Mouse (Mus musculus): ENCODE results near the gene Wee2. TPM values are rescaled to one million over a fixed set of nuclear protein-coding genes. Genes with fewer than 3 reads are reported as not detected.
A peak's percentile ranks its signal among the peaks of the same experiment; 100 is the strongest.

Wee2 gene
- polyA plus RNA-seq, 1 experiment from 2014 or later, result not detected

DNA sequence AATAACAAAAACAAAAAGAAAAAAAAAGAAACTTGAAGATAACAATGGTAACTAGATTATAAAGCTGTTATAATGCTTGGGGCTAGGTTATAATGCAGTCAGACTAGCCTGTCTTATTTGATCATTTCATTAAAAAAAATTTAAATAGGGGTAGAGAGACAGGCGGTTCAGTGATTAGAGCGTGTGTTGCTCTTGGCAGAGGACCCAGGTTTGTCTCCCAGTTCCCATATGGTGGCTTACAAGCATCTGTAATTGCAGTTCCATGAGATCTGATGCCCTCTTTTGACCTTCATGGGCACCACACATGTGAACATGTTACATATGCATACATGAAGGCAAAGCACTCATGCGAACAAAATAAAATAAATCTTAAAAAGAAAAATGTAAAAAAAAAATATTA, 2.4 kb downstream of the Wee2 start:
- no peak for DNase-seq (ENCODE audit: low spot score)
- Histone ChIP-seq H3K9me3 (replicated peaks) (no peaks in the 10 kb centered on the region), H3K4me3 (no peak overlapping the region), H3K27ac (replicated peaks) (no peak overlapping the region), H3K4me1 (no peaks in the 10 kb centered on the region), H3K36me3 (no peaks in the 10 kb centered on the region), H3K27me3 (ENCODE audit: low read depth, poor library complexity, severe bottlenecking) (peaks cover 51% of the 10 kb centered on the region)
- 86% methylated on average over 3 of the region's 3 CpGs for WGBS

DNA sequence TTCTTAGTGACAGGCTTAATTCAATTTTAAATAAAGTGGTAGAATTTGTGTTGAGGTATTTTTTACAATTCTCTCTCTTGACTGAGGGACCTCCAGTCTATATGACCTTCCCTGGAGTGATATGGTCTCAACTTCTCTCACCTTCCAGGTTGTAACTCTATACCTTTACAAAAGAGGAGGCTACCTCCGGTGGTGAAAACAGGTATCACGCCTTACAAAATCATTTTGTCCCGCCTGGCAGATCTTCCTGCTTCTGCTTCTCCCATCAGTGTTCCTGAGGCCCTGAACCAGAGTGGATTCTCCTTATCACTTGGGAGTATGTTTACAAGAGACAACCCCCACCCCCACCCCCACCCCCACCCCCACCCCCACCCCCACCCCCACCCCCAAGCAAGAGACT, 2.9 kb downstream of the Wee2 start:
- Histone ChIP-seq H3K4me3 (no peak overlapping the region), H3K27me3 (ENCODE audit: low read depth, poor library complexity, severe bottlenecking) (peaks cover 46% of the 10 kb centered on the region), H3K9me3 (replicated peaks) (no peaks in the 10 kb centered on the region), H3K4me1 (no peaks in the 10 kb centered on the region), H3K36me3 (no peaks in the 10 kb centered on the region), H3K27ac (replicated peaks) (no peak overlapping the region)
- WGBS, result 39% methylated on average over 3 of the region's 3 CpGs
- no peak for DNase-seq (ENCODE audit: low spot score)

DNA sequence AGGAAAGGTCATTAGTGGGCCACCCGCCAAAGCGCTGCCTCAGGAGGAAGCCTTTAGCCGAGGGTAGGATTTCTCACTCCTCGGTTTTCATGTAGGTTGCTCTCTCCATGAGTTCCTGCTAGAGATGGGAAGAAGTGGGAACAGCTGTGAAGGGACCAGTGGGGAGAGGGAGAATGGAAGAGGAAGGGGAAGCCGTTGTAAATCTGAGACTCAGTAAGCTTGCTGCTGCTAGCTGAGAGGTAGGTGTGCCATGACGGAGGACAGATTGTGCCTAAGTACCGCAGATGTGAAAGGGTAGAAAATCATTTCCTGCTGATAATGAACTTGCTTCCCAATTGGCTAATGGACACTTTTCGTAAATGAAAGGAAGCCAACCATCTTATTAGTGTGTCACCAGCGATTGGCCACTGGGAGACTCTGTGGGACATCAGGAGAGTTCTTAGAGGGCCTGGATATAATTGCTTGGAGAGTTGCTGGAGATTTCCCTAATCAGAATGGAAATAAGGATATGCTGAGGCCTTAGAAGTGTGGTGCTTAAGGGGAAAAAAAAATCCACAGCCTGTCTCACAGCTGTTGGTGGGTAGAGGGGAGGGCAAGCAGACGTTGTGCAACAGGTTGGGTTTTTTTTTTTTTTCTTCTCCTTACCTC, 4.5 kb downstream of the Wee2 start:
- Histone ChIP-seq H3K4me3 (no peak overlapping the region), H3K27ac (replicated peaks) (no peak overlapping the region), H3K4me1 (no peaks in the 10 kb centered on the region), H3K27me3 (ENCODE audit: low read depth, poor library complexity, severe bottlenecking) (peaks cover 31% of the 10 kb centered on the region), H3K9me3 (replicated peaks) (no peaks in the 10 kb centered on the region), H3K36me3 (no peaks in the 10 kb centered on the region)
- 49% methylated on average over 10 of the region's 10 CpGs for WGBS
- DNase-seq (ENCODE audit: low spot score), result no peak

DNA sequence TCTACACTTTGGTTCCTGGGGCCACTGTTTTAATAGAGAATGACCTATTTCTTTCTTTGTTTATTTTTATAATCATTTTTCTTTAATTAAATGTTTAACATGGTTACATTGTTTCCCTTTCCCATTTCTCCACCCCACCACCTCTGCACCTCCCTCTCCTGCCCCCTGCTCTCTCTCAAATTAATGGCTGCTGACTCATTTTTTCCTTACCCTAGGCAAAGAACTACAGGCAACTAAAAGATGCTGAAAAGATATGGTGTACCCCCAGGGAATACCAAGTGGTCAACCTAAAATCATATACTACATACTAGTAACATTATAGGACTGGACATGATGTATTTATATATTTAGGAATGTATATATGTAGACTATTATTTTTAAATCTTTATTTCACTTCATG, 9.7 kb downstream of the Wee2 start:
- H3K4me3 ChIP-seq, result no peak overlapping the region
- H3K36me3 ChIP-seq, result no peaks in the 10 kb centered on the region
- 0 out of 2 replicates have a peak, but pooled peaks cover 5% of the 10 kb centered on the region for H3K27me3 ChIP-seq (ENCODE audit: low read depth, poor library complexity, severe bottlenecking)
- DNase-seq (ENCODE audit: low spot score), result no peak
- H3K4me1 ChIP-seq, result no peaks in the 10 kb centered on the region
- no peak overlapping the region for H3K27ac ChIP-seq (replicated peaks)
- no peaks in the 10 kb centered on the region for H3K9me3 ChIP-seq (replicated peaks)

DNA sequence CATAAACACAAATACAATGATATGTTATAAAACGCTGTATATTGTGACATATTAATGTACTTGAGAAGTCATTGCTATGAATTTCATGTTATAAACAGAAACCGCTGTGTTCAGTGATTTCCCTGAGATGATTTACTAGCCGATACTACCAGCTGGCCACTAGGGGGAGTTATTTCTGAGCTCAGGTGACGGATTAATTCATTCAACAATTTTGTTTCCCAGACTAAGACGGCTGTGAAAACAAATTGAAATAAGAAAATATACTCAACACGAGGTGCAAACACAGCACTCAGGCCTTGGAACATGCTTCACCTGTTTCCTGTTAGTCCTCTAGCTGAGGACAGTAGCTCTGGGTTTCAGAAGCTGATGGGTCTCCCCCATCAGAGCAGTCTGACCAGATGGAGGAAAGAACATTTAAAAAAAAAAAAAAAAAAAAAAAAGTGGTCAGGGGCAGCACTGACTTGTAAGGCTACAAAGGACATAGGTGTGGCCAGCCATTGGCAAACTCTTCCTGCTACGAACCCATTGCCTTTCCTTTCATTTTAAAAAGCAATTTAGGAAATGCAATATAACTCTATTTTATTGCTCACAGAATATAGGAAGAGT, 15.7 kb downstream of the Wee2 start:
- Histone ChIP-seq H3K9me3 (replicated peaks) (no peaks in the 10 kb centered on the region), H3K36me3 (no peaks in the 10 kb centered on the region), H3K4me1 (no peaks in the 10 kb centered on the region), H3K27me3 (ENCODE audit: low read depth, poor library complexity, severe bottlenecking) (no peaks in the 10 kb centered on the region), H3K27ac (replicated peaks) (no peak overlapping the region), H3K4me3 (no peak overlapping the region)
- no peak for DNase-seq (ENCODE audit: low spot score)
- 24% methylated on average over 7 of the region's 7 CpGs for WGBS

DNA sequence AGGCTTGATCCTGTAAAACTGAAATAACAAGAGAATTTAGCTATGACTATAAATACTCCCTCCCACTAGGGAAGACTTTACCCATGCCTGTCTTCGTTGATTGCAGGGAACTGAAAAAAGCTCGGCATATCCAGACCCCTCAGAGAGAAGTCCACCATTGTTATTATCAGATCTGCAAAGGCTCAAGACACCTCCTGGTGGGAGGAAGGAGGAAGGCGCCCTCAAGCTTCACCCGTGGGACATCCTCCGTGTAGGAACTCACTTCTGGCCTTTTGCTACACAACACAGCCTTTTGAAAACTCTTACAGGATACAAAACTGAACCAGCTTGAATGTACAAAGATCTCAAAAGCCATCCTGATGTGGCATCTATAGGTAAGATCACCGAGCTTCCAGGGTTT, 26.8 kb downstream of the Wee2 start:
- DNase-seq (ENCODE audit: low spot score), result no peak
- H3K9me3 ChIP-seq (replicated peaks), result no peaks in the 10 kb centered on the region
- no peaks in the 10 kb centered on the region for H3K27me3 ChIP-seq (ENCODE audit: low read depth, poor library complexity, severe bottlenecking)
- peaks cover 4% of the 10 kb centered on the region for H3K4me1 ChIP-seq
- H3K36me3 ChIP-seq, result no peaks in the 10 kb centered on the region
- WGBS, result 55% methylated on average over 6 of the region's 6 CpGs
- no peak overlapping the region for H3K4me3 ChIP-seq
- H3K27ac ChIP-seq (replicated peaks), result no peak overlapping the region

DNA sequence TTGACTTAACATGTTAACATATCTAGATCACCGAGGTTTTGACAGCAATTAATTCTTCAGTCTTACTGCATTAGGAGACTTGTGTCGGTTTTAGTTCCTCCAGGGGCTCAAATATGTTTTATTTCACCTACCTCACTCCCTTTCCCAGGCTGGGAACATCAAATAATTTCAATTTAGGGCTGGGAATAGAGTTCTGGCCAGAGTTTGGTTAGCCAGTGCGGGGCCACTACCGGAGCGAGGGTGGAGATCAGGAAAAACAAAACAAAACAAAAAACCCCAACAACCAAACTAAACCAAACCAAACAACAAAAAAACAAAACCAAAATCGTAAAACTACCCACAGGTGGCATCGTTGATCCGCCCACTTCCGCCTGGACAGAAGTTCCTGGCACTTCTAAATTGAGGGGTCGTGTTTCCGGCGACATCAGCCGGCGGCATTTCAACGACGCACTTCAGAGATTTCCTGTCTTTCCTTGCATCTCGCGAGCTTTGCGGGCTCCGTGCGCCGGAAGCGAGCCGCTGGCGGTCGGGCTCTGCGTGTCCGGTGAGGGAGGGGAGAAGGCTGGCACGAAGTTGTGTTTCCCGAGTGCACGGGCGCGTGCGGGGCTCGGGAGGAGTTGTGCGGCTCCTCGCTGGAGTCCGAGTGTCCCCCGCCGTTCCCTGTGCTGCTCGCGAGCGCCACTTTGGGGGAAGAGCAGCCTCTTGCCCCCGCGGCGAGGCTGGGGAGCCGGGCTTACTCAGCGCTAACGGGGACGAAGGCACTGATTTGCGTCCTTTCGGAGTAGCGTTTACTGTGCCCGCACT, 32.2 kb downstream of the Wee2 start, which contains the start of gene Ssbp1:
Ssbp1 (plus strand) TSS at position 437 of the 804 bp plus-strand sequence.
- H3K9me3 ChIP-seq (replicated peaks), result no peaks in the 10 kb centered on the region; the same call in 1 of the 2 replicates
- H3K36me3 ChIP-seq, result peaks cover 32% of the 10 kb centered on the region
- peak within 1 kb of the TSS; percentile 97 for H3K27ac ChIP-seq (replicated peaks)
- WGBS, result under 1% methylated on average over 54 of the region's 54 CpGs
- H3K27me3 ChIP-seq (ENCODE audit: low read depth, poor library complexity, severe bottlenecking), result no peaks in the 10 kb centered on the region
- H3K4me3 ChIP-seq, result peak within 1 kb of the TSS; percentile 87
- H3K4me1 ChIP-seq, result peaks cover 20% of the 10 kb centered on the region
- DNase-seq (ENCODE audit: low spot score), result peak; percentile 95

DNA sequence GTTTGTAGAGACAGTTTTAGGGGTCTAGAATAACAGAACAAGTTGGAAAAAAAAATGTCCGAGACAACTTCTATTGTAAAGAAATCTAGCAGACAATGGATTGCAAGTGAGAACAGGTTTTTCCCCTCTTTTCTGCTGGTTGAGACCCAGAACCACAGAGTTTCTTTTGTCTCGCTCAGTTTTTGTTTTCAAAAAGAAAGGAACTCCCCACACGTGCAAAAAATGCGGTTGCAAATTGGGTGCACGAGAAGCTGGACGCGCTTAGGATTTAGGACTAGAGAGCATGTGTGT, 32.8 kb downstream of the Wee2 start:
- WGBS, result 1% methylated on average over 7 of the region's 7 CpGs
- DNase-seq (ENCODE audit: low spot score), result no peak
- Histone ChIP-seq H3K36me3 (peaks cover 37% of the 10 kb centered on the region), H3K4me1 (peaks cover 20% of the 10 kb centered on the region), H3K27ac (replicated peaks) (peak overlapping the region; percentile 97), H3K4me3 (peak overlapping the region; percentile 87), H3K27me3 (ENCODE audit: low read depth, poor library complexity, severe bottlenecking) (no peaks in the 10 kb centered on the region), H3K9me3 (replicated peaks) (no peaks in the 10 kb centered on the region; the same call in 1 of the 2 replicates)

DNA sequence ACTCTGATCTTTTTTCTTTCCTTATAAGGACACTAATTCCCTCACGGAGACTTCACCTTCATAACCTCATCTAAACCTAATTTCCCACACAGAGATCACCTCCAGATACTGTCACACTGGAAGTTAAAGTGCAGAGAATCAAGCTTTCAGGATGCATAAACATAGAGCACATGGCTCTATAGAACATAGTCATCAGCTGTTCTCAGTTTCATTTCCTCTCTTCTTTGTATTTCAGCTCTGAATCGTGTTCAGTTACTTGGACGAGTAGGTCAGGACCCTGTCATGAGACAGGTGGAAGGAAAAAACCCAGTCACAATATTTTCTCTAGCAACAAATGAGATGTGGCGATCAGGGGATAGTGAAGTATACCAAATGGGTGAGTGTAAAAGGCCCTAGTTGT, 37.2 kb downstream of the Wee2 start:
- WGBS, result 96% methylated on average over 4 of the region's 4 CpGs
- H3K9me3 ChIP-seq (replicated peaks), result no peaks in the 10 kb centered on the region; the same call in 1 of the 2 replicates
- H3K4me1 ChIP-seq, result peaks cover 17% of the 10 kb centered on the region
- no peak for DNase-seq (ENCODE audit: low spot score)
- H3K36me3 ChIP-seq, result peaks cover 74% of the 10 kb centered on the region
- no peaks in the 10 kb centered on the region for H3K27me3 ChIP-seq (ENCODE audit: low read depth, poor library complexity, severe bottlenecking)
- no peak overlapping the region for H3K27ac ChIP-seq (replicated peaks)
- H3K4me3 ChIP-seq, result no peak overlapping the region

DNA sequence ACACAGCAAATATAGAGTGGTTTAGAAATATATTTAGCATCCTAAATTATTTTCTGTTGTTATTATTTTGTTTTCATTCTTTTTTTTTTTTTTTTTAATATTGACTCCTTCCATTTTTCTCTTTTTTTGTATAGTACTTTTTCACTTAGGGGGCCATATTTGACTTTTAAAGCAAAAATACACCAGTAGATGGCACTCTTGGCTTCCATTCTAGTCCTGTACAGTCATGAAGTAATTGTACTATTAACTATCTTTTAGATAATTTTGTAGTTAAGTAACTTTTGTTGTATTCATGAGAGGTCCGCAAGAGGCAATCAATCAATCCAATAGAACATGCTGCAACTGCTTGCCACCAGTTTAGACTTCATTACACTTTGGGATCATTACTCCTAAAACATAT, 40.8 kb downstream of the Wee2 start:
- WGBS, result 96% methylated on average over 1 of the region's 1 CpGs
- Histone ChIP-seq H3K27ac (replicated peaks) (no peak overlapping the region), H3K4me1 (no peaks in the 10 kb centered on the region), H3K4me3 (no peak overlapping the region), H3K36me3 (peaks cover 90% of the 10 kb centered on the region), H3K27me3 (ENCODE audit: low read depth, poor library complexity, severe bottlenecking) (no peaks in the 10 kb centered on the region), H3K9me3 (replicated peaks) (no peaks in the 10 kb centered on the region; the same call in 1 of the 2 replicates)
- no peak for DNase-seq (ENCODE audit: low spot score)

DNA sequence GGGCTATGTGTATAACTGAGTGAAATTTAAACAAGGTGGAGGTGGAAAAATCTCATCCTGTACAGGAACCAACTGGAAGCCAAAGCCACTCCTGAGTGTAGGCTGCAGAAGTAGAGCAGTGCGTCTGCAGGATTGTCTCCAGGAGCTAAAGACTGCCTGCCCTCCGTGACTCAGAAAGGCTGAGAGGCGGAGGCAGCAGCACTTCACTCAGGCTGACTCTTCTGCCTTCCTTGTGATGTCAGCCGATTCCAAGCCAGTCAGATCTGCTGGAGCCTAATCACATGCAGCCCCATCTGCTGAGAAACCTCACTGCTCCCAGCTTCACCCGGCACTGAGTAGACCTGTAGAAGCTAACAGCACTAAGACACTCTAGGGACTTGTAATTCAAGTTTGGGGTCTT, 43.4 kb downstream of the Wee2 start:
- peaks cover 79% of the 10 kb centered on the region for H3K36me3 ChIP-seq
- DNase-seq (ENCODE audit: low spot score), result no peak
- H3K4me3 ChIP-seq, result no peak overlapping the region
- H3K27me3 ChIP-seq (ENCODE audit: low read depth, poor library complexity, severe bottlenecking), result no peaks in the 10 kb centered on the region
- WGBS, result 92% methylated on average over 5 of the region's 5 CpGs
- no peak overlapping the region for H3K27ac ChIP-seq (replicated peaks)
- no peaks in the 10 kb centered on the region for H3K4me1 ChIP-seq
- no peaks in the 10 kb centered on the region for H3K9me3 ChIP-seq (replicated peaks)

DNA sequence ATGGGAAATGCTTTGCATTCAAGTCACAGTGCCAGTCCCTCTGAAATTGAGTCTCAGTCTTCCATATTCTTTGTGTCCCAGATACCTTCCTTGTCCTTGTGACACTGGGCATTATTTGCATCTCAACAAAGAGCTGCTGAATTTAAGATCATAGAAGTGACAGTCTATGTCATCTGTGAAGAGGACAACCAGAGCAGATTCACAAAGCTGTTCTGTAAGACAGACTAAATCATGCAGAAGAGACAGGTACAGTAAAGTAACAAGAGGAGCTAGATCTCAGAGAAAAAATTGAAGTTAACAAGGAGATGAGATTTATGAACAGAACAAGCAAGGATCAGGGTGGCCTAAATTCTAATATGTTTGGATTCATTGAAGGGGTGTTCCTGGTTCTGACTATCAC, 52.0 kb downstream of the Wee2 start, which contains the start of gene Tas2r137:
Tas2r137 (plus strand) TSS at position 301 of the 400 bp plus-strand sequence.
- Histone ChIP-seq H3K36me3 (peaks cover 3% of the 10 kb centered on the region), H3K4me3 (no peak within 1 kb of the TSS), H3K27ac (replicated peaks) (no peak within 1 kb of the TSS), H3K9me3 (replicated peaks) (no peaks in the 10 kb centered on the region), H3K27me3 (ENCODE audit: low read depth, poor library complexity, severe bottlenecking) (no peaks in the 10 kb centered on the region), H3K4me1 (no peaks in the 10 kb centered on the region)
- DNase-seq (ENCODE audit: low spot score), result no peak

DNA sequence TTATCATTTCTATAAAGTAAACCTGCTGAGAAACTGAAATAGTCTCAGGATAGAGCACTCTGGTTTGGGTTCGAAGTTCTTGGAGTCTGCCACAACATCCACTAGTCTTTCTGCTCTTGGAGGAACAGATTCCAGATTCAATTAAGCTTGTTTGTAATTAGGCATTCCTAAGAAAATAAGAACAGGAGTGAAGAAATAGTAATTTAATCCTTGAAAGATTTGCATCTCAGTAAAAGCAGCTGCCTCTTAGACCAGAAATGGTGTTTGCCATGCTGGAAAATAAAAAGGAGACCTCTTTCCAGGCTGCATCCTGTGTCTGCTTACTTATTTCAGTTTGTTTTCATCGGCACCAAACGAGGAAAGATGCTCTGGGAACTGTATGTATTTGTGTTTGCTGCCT, 54.3 kb downstream of the Wee2 start, which contains the start of gene Tas2r108:
Tas2r108 (plus strand) TSS at position 301 of the 400 bp plus-strand sequence.
- no peaks in the 10 kb centered on the region for H3K27me3 ChIP-seq (ENCODE audit: low read depth, poor library complexity, severe bottlenecking)
- no peaks in the 10 kb centered on the region for H3K9me3 ChIP-seq (replicated peaks)
- H3K4me3 ChIP-seq, result no peak within 1 kb of the TSS
- no peaks in the 10 kb centered on the region for H3K4me1 ChIP-seq
- no peaks in the 10 kb centered on the region for H3K36me3 ChIP-seq
- WGBS, result 93% methylated on average over 3 of the region's 3 CpGs
- H3K27ac ChIP-seq (replicated peaks), result no peak within 1 kb of the TSS
- no peak for DNase-seq (ENCODE audit: low spot score)

All from midbrain, embryonic 10.5 days (tissue).